Mouse (Mus musculus): ENCODE data around the gene Gtf2f2. TPM values are rescaled to one million over a fixed set of nuclear protein-coding genes. Genes with fewer than 3 reads are reported as not detected.
"Not testable (repeated sequence)": the region's sequence is repeated elsewhere in the genome, so short reads cannot be mapped to it uniquely, and the experiment has no call there.

Gene Gtf2f2
- polyA plus RNA-seq, 1 experiment from 2014 or later: 32.5 TPM

- Histone ChIP-seq H3K36me3 (no peaks in the 10 kb centered on the region), H3K4me3 (replicated peaks) (no peak overlapping the region), H3K27me3 (replicated peaks) (no peaks in the 10 kb centered on the region), H3K4me2 (no peak overlapping the region), H3K4me1 (no peaks in the 10 kb centered on the region), H3K27ac (no peak overlapping the region), H3K9ac (no peak overlapping the region), H3K9me3 (no peaks in the 10 kb centered on the region)
- ATAC-seq (ENCODE audit: insufficient read depth, low FRiP score, low read depth): no peak
- WGBS: 61% methylated on average over 3 of the region's 3 CpGs
Observed at GRCm38 (mm10) chr14:75947674-75948073, 63.0 kb downstream of the Gtf2f2 start.

- WGBS: 88% methylated on average over 3 of the region's 3 CpGs
- Histone ChIP-seq H3K4me2 (no peak overlapping the region), H3K27ac (no peak overlapping the region), H3K9me3 (no peaks in the 10 kb centered on the region), H3K27me3 (replicated peaks) (no peaks in the 10 kb centered on the region), H3K4me1 (no peaks in the 10 kb centered on the region), H3K9ac (no peak overlapping the region), H3K4me3 (replicated peaks) (no peak overlapping the region), H3K36me3 (no peaks in the 10 kb centered on the region)
- no peak for ATAC-seq (ENCODE audit: insufficient read depth, low FRiP score, low read depth)
Observed at GRCm38 (mm10) chr14:75942365-75942764, 68.3 kb downstream of the Gtf2f2 start.

DNA sequence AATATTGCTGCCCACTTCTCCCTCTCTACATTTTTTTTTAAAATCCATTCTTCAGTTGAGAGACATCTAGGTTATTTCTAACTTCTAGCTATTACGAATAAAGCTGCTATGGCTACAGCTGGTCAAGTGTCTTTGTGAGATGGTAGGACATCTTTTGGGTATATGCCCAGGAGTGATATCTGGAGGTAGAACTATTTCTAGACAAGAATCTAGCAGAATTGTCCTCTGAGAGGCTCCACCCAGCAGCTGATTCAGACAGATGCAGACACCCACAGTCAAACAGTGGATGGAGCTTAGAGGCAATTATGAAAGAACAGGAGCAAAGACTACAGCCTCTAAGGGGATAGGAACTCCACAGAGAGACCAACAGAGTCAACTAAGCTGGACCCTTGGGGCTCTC is 69.2 kb downstream of the Gtf2f2 start:
- no peaks in the 10 kb centered on the region for H3K9me3 ChIP-seq
- H3K9ac ChIP-seq: no peak overlapping the region
- H3K4me1 ChIP-seq: no peaks in the 10 kb centered on the region
- WGBS: 98% methylated on average over 1 of the region's 1 CpGs
- H3K36me3 ChIP-seq: no peaks in the 10 kb centered on the region
- H3K4me2 ChIP-seq: no peak overlapping the region
- H3K4me3 ChIP-seq (replicated peaks): no peak overlapping the region
- ATAC-seq (ENCODE audit: insufficient read depth, low FRiP score, low read depth): no peak
- no peak overlapping the region for H3K27ac ChIP-seq
- no peaks in the 10 kb centered on the region for H3K27me3 ChIP-seq (replicated peaks)

DNA sequence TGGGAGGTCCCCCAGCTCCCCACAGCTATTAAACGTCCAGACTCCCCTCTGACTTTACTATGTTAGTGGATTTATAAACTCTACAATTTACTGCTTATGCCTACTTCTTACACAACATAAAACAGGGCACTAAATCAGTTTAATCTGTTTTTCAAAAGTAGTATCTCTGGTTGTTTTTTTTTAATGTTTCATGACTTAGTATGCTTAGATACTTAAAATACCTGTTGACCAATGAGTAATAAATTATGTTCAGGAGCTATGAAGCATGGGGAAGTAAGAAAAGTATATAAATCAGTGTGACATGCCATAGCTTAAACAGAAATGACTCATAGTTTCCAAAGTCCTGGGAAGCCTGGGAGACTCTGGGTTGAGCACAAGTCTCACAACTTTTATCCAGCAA is 73.0 kb downstream of the Gtf2f2 start:
- Histone ChIP-seq H3K36me3 (no peaks in the 10 kb centered on the region), H3K4me3 (replicated peaks) (no peak overlapping the region), H3K9ac (no peak overlapping the region), H3K4me2 (no peak overlapping the region), H3K4me1 (no peaks in the 10 kb centered on the region), H3K9me3 (no peaks in the 10 kb centered on the region), H3K27me3 (replicated peaks) (no peaks in the 10 kb centered on the region), H3K27ac (no peak overlapping the region; the same call in 1 of the 2 replicates)
- no peak for ATAC-seq (ENCODE audit: insufficient read depth, low FRiP score, low read depth)
- WGBS: 34% methylated on average over 1 of the region's 1 CpGs

GRCm38 (mm10) chr14:75934359-75934758 is 76.3 kb downstream of the Gtf2f2 start:
- H3K4me1 ChIP-seq: no peaks in the 10 kb centered on the region
- no peak for ATAC-seq (ENCODE audit: insufficient read depth, low FRiP score, low read depth)
- 80% methylated on average over 2 of the region's 2 CpGs for WGBS
- H3K27me3 ChIP-seq (replicated peaks): no peaks in the 10 kb centered on the region
- H3K4me3 ChIP-seq (replicated peaks): no peak overlapping the region
- H3K9me3 ChIP-seq: no peaks in the 10 kb centered on the region
- no peak overlapping the region for H3K27ac ChIP-seq
- no peak overlapping the region for H3K4me2 ChIP-seq
- no peaks in the 10 kb centered on the region for H3K36me3 ChIP-seq
- H3K9ac ChIP-seq: no peak overlapping the region

DNA sequence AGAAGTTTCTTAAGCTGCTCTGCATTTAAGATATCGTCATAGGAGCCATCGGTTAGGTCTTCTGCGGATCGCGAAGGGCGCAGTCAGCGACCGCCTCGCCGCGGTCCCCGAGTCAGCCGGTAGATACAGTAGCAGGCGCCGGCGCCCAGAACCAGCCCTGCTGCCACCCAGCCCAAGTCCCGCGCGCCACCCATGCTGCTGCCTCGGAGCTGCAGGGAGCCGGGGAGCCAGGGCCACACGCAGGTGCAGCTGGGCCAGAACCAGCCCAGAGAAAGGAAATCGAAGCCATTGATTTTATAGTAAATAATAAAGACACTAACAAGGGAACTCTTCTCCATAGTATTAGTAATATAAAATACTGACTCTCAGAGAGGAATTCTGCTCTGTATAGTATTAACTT is 79.4 kb downstream of the Gtf2f2 start:
- Histone ChIP-seq H3K36me3 (no peaks in the 10 kb centered on the region), H3K4me3 (replicated peaks) (no peak overlapping the region), H3K4me2 (no peak overlapping the region), H3K27ac (no peak overlapping the region), H3K9ac (no peak overlapping the region), H3K27me3 (replicated peaks) (no peaks in the 10 kb centered on the region), H3K9me3 (no peaks in the 10 kb centered on the region), H3K4me1 (no peaks in the 10 kb centered on the region)
- ATAC-seq (ENCODE audit: insufficient read depth, low FRiP score, low read depth): no peak
- WGBS: 94% methylated on average over 23 of the region's 23 CpGs

GRCm38 (mm10) chr14:75929713-75930112 is 81.0 kb downstream of the Gtf2f2 start:
- ATAC-seq (ENCODE audit: insufficient read depth, low FRiP score, low read depth); H3K36me3 ChIP-seq: not testable (repeated sequence)
- 89% methylated on average over 8 of the region's 8 CpGs for WGBS

DNA sequence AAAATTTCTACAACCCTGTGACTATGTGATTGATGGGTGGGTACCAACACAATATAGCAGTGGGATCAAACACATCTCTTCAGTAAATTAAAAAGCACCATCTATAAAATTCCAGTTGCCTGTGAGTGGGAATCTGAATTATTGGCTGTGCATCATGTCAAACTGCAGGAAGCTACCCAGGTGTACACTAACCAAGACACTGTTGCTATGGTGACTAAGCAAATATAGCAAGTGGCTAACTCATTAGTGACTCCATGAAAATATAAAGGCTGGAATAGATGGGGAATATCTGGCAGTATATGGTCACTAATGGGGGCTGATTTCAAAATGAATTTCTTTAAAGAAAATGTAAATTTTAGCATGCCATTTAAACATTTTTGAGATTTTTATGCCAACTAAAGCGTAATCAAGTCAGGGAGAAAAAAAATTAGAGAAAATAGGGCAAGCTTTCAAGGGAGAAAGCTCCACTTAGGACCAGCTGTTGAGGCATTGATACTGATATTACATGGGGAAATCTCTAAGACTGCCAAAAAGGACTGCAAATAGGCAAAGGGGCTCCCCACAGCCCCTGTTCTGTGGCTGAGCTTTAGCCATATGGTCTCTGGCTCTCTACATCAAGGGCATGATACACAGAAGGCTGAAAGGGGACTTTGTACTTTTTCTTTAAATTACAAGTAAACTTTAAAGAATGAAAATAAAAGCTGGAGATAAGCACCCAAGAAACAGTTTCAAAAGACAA is 87.2 kb downstream of the Gtf2f2 start:
- Histone ChIP-seq H3K4me3 (replicated peaks) (no peak overlapping the region), H3K4me2 (no peak overlapping the region), H3K9me3 (no peaks in the 10 kb centered on the region), H3K36me3 (no peaks in the 10 kb centered on the region), H3K9ac (no peak overlapping the region), H3K4me1 (no peaks in the 10 kb centered on the region), H3K27ac (no peak overlapping the region), H3K27me3 (replicated peaks) (no peaks in the 10 kb centered on the region)
- peak; percentile 27; the same call in 1 of the 2 replicates for ATAC-seq (ENCODE audit: insufficient read depth, low FRiP score, low read depth)
- 89% methylated on average over 1 of the region's 1 CpGs for WGBS

More at GRCm38 (mm10) chr14:75929713-75930112, 81.0 kb downstream of the Gtf2f2 start:
- not testable (repeated sequence) for H3K27ac ChIP-seq; H3K9ac ChIP-seq; H3K9me3 ChIP-seq; H3K4me1 ChIP-seq; H3K4me2 ChIP-seq; H3K27me3 ChIP-seq (replicated peaks); H3K4me3 ChIP-seq (replicated peaks)

GRCm38 (mm10) chr14:75912665-75913064 is 98.0 kb downstream of the Gtf2f2 start:
- Histone ChIP-seq H3K36me3 (no peaks in the 10 kb centered on the region), H3K27me3 (replicated peaks) (no peaks in the 10 kb centered on the region), H3K4me1 (no peaks in the 10 kb centered on the region), H3K4me2 (no peak overlapping the region), H3K27ac (no peak overlapping the region), H3K9ac (no peak overlapping the region), H3K4me3 (replicated peaks) (no peak overlapping the region), H3K9me3 (no peaks in the 10 kb centered on the region)
- 72% methylated on average over 2 of the region's 2 CpGs for WGBS
- ATAC-seq (ENCODE audit: insufficient read depth, low FRiP score, low read depth): peak; percentile 82

DNA sequence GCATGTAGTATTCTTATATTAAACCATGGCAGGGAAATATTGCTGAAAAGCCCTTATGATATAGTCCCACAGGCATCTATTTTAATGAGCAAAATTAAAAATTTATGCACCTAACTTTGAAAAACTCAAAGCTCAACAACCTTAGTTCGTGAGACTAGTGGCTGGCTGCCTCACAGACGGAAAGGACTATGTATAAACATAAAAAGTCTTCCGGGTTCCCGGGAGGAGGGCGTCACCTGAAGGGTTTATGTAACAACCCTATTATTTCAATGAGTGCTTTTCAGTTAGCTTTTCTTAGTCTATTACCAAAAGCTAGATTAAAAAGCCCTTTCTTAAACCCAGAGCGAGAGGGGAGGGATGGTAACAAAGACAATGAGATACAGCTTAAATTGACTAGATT is 98.7 kb downstream of the Gtf2f2 start:
- 84% methylated on average over 6 of the region's 6 CpGs for WGBS
- no peak for ATAC-seq (ENCODE audit: insufficient read depth, low FRiP score, low read depth)
- Histone ChIP-seq H3K36me3 (no peaks in the 10 kb centered on the region), H3K4me2 (no peak overlapping the region), H3K4me3 (replicated peaks) (no peak overlapping the region), H3K4me1 (no peaks in the 10 kb centered on the region), H3K9me3 (no peaks in the 10 kb centered on the region), H3K27me3 (replicated peaks) (no peaks in the 10 kb centered on the region), H3K9ac (no peak overlapping the region), H3K27ac (no peak overlapping the region)

GRCm38 (mm10) chr14:75906931-75907330 is 103.7 kb downstream of the Gtf2f2 start:
- no peak overlapping the region for H3K27ac ChIP-seq
- peaks cover 8% of the 10 kb centered on the region for H3K36me3 ChIP-seq
- 85% methylated on average over 8 of the region's 8 CpGs for WGBS
- no peak for ATAC-seq (ENCODE audit: insufficient read depth, low FRiP score, low read depth)
- H3K4me1 ChIP-seq: no peaks in the 10 kb centered on the region
- H3K27me3 ChIP-seq (replicated peaks): no peaks in the 10 kb centered on the region
- H3K4me3 ChIP-seq (replicated peaks): no peak overlapping the region
- no peak overlapping the region for H3K4me2 ChIP-seq
- H3K9ac ChIP-seq: no peak overlapping the region
- H3K9me3 ChIP-seq: no peaks in the 10 kb centered on the region

- Histone ChIP-seq H3K9ac (no peak overlapping the region), H3K27ac (no peak overlapping the region), H3K9me3 (no peaks in the 10 kb centered on the region), H3K4me2 (no peak overlapping the region), H3K36me3 (peaks cover 8% of the 10 kb centered on the region), H3K27me3 (replicated peaks) (no peaks in the 10 kb centered on the region), H3K4me1 (0 out of 2 replicates have a peak, but pooled peaks cover 6% of the 10 kb centered on the region), H3K4me3 (replicated peaks) (no peak overlapping the region)
- ATAC-seq (ENCODE audit: insufficient read depth, low FRiP score, low read depth): no peak
- WGBS: 88% methylated on average over 3 of the region's 3 CpGs
Observed at GRCm38 (mm10) chr14:75904972-75905371, 105.7 kb downstream of the Gtf2f2 start.

DNA sequence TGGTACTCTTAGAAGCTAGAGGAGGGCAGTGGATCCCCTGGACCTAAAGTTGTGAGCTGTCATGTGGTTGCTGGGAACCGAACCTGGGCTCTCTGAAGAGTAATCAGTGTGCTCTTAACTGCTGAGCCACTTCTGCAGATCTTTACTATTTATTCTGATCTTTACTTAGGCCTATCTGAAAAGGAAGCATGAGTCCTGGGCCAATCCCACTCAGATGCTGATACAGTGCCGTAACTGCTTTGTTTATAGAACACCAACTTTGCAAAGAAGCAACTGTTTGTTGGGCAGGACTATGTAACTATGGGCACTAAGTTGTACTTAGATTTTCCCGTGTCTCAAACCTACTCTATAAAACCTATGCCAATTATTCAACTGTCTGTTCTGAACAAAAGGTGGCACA is 107.5 kb downstream of the Gtf2f2 start:
- H3K27me3 ChIP-seq (replicated peaks): no peaks in the 10 kb centered on the region
- no peak overlapping the region for H3K4me3 ChIP-seq (replicated peaks)
- no peak overlapping the region for H3K9ac ChIP-seq
- H3K36me3 ChIP-seq: peaks cover 8% of the 10 kb centered on the region
- no peak for ATAC-seq (ENCODE audit: insufficient read depth, low FRiP score, low read depth)
- 0 out of 2 replicates have a peak, but pooled peaks cover 6% of the 10 kb centered on the region for H3K4me1 ChIP-seq
- 82% methylated on average over 3 of the region's 3 CpGs for WGBS
- no peak overlapping the region for H3K4me2 ChIP-seq
- H3K9me3 ChIP-seq: no peaks in the 10 kb centered on the region
- H3K27ac ChIP-seq: no peak overlapping the region
